Mouse (Mus musculus) heart, adult 2 months (tissue): ENCODE results near the gene Hbq1a. TPM values are rescaled to one million over a fixed set of nuclear protein-coding genes. Genes with fewer than 3 reads are reported as not detected.
A peak's percentile ranks its signal among the peaks of the same experiment; 100 is the strongest.

Experiments used
- DNase-seq, 2 experiments: peaks; one replicate each; pipeline ENCODE4 v3.0.0; 2021
- H3K27ac ChIP-seq: fragments of 200-600 bp; 2 replicates; pipeline ENCODE4 v1.8.1; 2022
- H3K27me3 ChIP-seq: fragments of 200-500 bp; 2 replicates; pipeline ENCODE4 v1.6.1; 2012; ENCODE audit warnings: mild to moderate bottlenecking, low read length, inconsistent platforms, mixed read lengths; ENCODE audit not compliant: control insufficient read depth, insufficient read depth
- H3K36me3 ChIP-seq: fragments of 200-500 bp; 2 replicates; pipeline ENCODE4 v1.6.1; 2012; ENCODE audit warnings: low read length, inconsistent platforms; ENCODE audit not compliant: control insufficient read depth, insufficient read depth
- H3K4me1 ChIP-seq: fragments of 200-500 bp; 2 replicates; pipeline ENCODE4 v1.6.1; 2011; ENCODE audit warnings: low read length; ENCODE audit not compliant: control insufficient read depth, insufficient read depth
- H3K4me3 ChIP-seq: fragments of 200-600 bp; 2 replicates; pipeline ENCODE4 v1.8.1; 2022
- H3K79me2 ChIP-seq: fragments of 200-500 bp; replicated peaks from 2 replicates; pipeline ENCODE4 v1.6.1; 2012; ENCODE audit warnings: mild to moderate bottlenecking, inconsistent platforms, low read length, moderate library complexity, mixed read lengths; ENCODE audit not compliant: control insufficient read depth, insufficient read depth
- H3K9ac ChIP-seq: fragments of 200-500 bp; 2 replicates; pipeline ENCODE4 v1.6.1; 2012; ENCODE audit warnings: low read depth, mild to moderate bottlenecking, control low read depth, inconsistent platforms, low read length, mixed read lengths
- CTCF ChIP-seq: fragments of 200-600 bp; IDR thresholded peaks from 2 replicates; pipeline ENCODE4 v1.8.1; 2022; ENCODE audit warnings: antibody characterized with exemption, mild to moderate bottlenecking, moderate library complexity
- EP300 ChIP-seq: fragments of 200-500 bp; IDR thresholded peaks from 2 replicates; pipeline ENCODE4 v1.6.1; 2011; ENCODE audit warnings: low read depth, low read length, control low read depth; ENCODE audit not compliant: insufficient read depth
- POLR2A ChIP-seq: fragments of 200-500 bp; IDR thresholded peaks from 2 replicates; pipeline ENCODE4 v1.6.1; 2011; ENCODE audit warnings: mild to moderate bottlenecking, low read depth, low read length, control low read depth; ENCODE audit not compliant: insufficient read depth
- WGBS: fragments of 180-500 bp; shearing (Covaris S2); methylation state at CpG from one replicate; pipeline ENCODE4 v1.1.7; 2018; 5-methylcytosine and 5-hydroxymethylcytosine counted together
- intact Hi-C: fragments of 180-260 bp; cut with DNase I; formaldehyde crosslinking; loops from one replicate; pipeline ENCODE4 v1.15.1; 2025
- polyA plus RNA-seq: library from polyadenylated mRNA; depleted of rRNA; stranded (reverse); fragments of >200 nt; gene quantifications from 2 replicates; pipeline ENCODE4 v1.2.3, GENCODE M21; 2012
- total RNA-seq, 2 experiments: library from RNA; stranded (reverse); gene quantifications; 2 replicates each; pipeline ENCODE4 v1.2.3; 2021

The Hbq1a gene
- total and polyA plus RNA-seq, 3 experiments, result 4.4 to 7.0 TPM; not detected in 1

- TF ChIP-seq POLR2A, result no peak
- TF ChIP-seq CTCF, result no peak
- TF ChIP-seq EP300, result no peak
- intact Hi-C loops, result no loop called here
- Histone ChIP-seq H3K27ac (no peak overlapping the region), H3K4me1 (peaks cover 1% of the 10 kb centered on the region; the same call in 1 of the 2 replicates), H3K79me2 (peaks cover 7% of the 10 kb centered on the region), H3K9ac (no peak overlapping the region), H3K27me3 (no peaks in the 10 kb centered on the region), H3K4me3 (no peak overlapping the region), H3K36me3 (peaks cover 3% of the 10 kb centered on the region; the same call in 1 of the 2 replicates)
- 79% methylated on average over 10 of the region's 10 CpGs for WGBS
- no peak for DNase-seq
These were observed 37.0 kb upstream of the Hbq1a start for GRCm38 (mm10) chr11:32262674-32263415.

DNA sequence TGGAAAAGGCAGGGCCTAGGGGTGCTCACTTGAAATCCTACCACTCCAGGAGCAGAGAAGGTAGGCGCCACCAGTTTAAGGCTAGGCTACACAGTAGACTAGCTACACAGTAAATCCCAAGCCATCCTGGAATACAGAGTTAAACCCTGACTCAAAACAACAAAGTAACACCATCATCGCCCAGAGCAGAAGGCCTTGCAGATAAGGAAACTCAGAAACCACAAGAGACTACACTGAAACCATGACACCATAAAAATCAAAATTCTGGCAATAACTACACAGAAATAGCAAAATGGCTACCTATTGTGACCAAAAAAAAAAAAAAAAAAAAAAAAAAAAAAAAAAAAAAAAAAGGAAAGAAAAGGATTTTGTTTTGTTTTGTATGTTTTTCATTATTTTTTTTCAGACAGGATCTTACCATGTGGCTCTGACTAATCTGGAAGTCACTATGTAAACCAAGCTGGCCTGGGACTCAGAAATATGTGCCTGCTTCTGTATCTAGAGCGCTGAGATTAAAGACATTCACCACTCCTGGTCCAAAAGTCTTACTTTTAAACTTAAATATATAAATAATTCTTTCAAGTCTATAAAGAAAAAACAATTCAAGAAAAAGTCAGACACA is 34.6 kb upstream of the Hbq1a start:
- H3K79me2 ChIP-seq, result peaks cover 7% of the 10 kb centered on the region
- peaks cover 3% of the 10 kb centered on the region for H3K4me1 ChIP-seq
- H3K27me3 ChIP-seq, result no peaks in the 10 kb centered on the region
- H3K27ac ChIP-seq, result no peak overlapping the region
- intact Hi-C loops, result loop anchor here (5.0 kb wide), 1 partner anchor 43 kb away; the partner anchor contains the start of gene Rhbdf1
- peaks cover 3% of the 10 kb centered on the region; the same call in 1 of the 2 replicates for H3K36me3 ChIP-seq
- no peak for DNase-seq
- H3K9ac ChIP-seq, result no peak overlapping the region
- H3K4me3 ChIP-seq, result no peak overlapping the region
- 82% methylated on average over 3 of the region's 3 CpGs for WGBS
- no peak for TF ChIP-seq EP300
- no peak for TF ChIP-seq CTCF
- TF ChIP-seq POLR2A, result no peak

DNA sequence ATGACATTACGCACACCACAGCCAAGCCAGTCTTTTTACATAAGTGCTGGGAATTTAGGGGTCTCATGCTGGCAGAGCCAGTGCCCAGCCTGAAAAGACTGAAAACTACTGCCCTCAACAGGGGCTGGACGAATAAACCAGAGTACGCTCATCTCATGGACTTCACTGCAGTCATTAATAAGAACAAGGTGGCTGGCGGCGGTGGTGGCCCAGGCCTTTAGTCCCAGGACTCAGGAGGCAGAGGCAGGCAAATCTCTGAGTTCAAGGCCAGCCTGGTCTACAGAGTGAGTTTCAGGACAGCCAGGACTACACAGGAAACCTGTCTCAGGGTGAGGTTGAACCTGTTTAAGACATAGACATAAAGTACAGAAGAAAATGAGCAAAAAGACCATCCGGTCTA is 33.7 kb upstream of the Hbq1a start:
- H3K9ac ChIP-seq, result no peak overlapping the region
- peaks cover 3% of the 10 kb centered on the region; the same call in 1 of the 2 replicates for H3K36me3 ChIP-seq
- no peak for DNase-seq
- H3K4me1 ChIP-seq, result peaks cover 3% of the 10 kb centered on the region
- intact Hi-C loops, result loop anchor here (5.0 kb wide), 1 partner anchor 44 kb away; the partner anchor contains the start of gene Rhbdf1
- H3K27ac ChIP-seq, result no peak overlapping the region
- peaks cover 7% of the 10 kb centered on the region for H3K79me2 ChIP-seq
- H3K4me3 ChIP-seq, result no peak overlapping the region
- TF ChIP-seq EP300 (no peak), POLR2A (no peak), CTCF (no peak)
- 93% methylated on average over 6 of the region's 6 CpGs for WGBS
- no peaks in the 10 kb centered on the region for H3K27me3 ChIP-seq

DNA sequence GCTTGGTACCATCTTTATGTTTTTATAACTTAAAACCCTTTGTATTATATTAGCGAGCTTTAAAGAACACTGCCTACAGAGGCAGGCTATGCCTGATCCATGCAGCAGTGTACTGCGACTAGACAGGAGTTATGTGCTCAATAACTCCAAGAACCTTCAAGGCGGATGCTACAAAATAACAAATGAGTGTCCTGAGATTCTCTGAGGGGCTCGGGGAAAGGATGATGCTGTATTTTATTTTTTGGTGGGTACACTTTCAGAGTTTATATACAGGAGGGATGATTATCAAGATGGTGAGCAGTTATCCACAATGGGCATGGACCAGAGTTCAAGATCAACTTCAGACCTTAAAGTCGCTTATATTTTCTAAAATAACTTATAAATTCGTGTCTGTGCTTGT is 33.1 kb upstream of the Hbq1a start:
- 23% methylated on average over 6 of the region's 6 CpGs for WGBS
- peaks cover 7% of the 10 kb centered on the region for H3K79me2 ChIP-seq
- peaks cover 3% of the 10 kb centered on the region for H3K4me1 ChIP-seq
- H3K9ac ChIP-seq, result peak overlapping the region; percentile 95
- peaks cover 3% of the 10 kb centered on the region; the same call in 1 of the 2 replicates for H3K36me3 ChIP-seq
- H3K27me3 ChIP-seq, result no peaks in the 10 kb centered on the region
- H3K4me3 ChIP-seq, result peak overlapping the region; percentile 81
- intact Hi-C loops, result loop anchor here (5.0 kb wide), 1 partner anchor 44 kb away; the partner anchor contains the start of gene Rhbdf1
- no peak for TF ChIP-seq EP300
- no peak for TF ChIP-seq POLR2A
- TF ChIP-seq CTCF, result no peak
- peak overlapping the region; percentile 93 for H3K27ac ChIP-seq
- no peak for DNase-seq

DNA sequence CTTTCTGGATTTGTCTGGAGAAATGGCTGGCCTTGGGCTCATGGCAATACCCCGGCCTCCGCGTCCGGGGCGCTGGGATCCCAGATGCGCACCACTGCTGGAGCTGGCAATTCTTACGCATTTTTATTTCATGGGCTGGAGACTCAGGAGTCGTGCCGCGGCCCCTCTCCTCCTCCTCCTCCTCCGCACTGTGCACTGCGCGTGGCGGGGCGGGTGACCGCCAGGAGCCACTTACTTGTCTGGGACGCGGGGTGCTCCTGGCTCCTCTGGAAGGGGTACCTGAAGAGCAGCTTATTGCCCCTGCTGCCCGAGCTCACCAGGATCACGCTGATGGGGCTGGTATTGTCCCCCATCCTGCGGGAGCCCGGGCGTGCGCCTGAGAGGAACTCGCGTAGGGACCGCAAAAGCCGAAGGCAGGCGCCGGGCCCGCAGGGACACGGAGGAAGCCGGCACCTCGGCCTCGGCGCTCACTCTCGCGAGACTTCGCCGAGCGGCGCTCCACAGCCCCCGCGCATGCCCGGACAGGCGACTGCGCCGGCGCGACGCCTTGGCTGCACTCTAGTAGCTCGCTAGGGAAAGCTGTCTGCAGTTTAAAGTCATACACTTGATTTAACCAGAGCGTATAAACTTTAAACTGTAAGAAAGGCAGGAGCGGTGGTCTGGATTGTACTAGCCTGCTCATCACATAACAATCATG is 32.5 kb upstream of the Hbq1a start, which contains the start of gene Nprl3:
Gene Nprl3, minus strand, starts transcription at position 520 of the 697 bp plus-strand sequence.
- intact Hi-C loops, result loop anchor here (5.0 kb wide), 1 partner anchor 45 kb away; the partner anchor contains the start of gene Rhbdf1
- H3K79me2 ChIP-seq, result peaks cover 7% of the 10 kb centered on the region
- 0 out of 2 replicates have a peak, but pooled peaks have one; percentile 42 for TF ChIP-seq EP300
- TF ChIP-seq CTCF, result peak; percentile 12; the same call in 1 of the 2 replicates
- TF ChIP-seq POLR2A, result peak; percentile 91
- H3K27me3 ChIP-seq, result no peaks in the 10 kb centered on the region
- H3K4me1 ChIP-seq, result peaks cover 3% of the 10 kb centered on the region
- peak within 1 kb of the TSS; percentile 95 for H3K9ac ChIP-seq
- WGBS, result under 1% methylated on average over 54 of the region's 54 CpGs
- H3K36me3 ChIP-seq, result peaks cover 3% of the 10 kb centered on the region; the same call in 1 of the 2 replicates
- peak within 1 kb of the TSS; percentile 93 for H3K27ac ChIP-seq
- peak; percentile 98 for DNase-seq
- peak within 1 kb of the TSS; percentile 81 for H3K4me3 ChIP-seq
